Mouse (Mus musculus) hindbrain, embryonic 15.5 days (tissue): ENCODE measurements around the gene Ntn4. TPM values are rescaled to one million over a fixed set of nuclear protein-coding genes. Genes with fewer than 3 reads are reported as not detected.

Experiments
- ATAC-seq: fragments of 200-750 bp; cut with Nextera tagmentation; 2 replicates; pipeline ENCODE4 v1.8.0; 2017; ENCODE audit warnings: low read depth, moderate number of reproducible peaks, moderate TSS enrichment; ENCODE audit not compliant: low FRiP score
- H3K27ac ChIP-seq: fragments of 300-500 bp; sonication (generic); replicated peaks from 2 replicates; pipeline ENCODE4 v1.5.1; 2015; ENCODE audit warnings: mild to moderate bottlenecking, inconsistent platforms
- H3K27me3 ChIP-seq: fragments of 300-500 bp; sonication (generic); 2 replicates; pipeline ENCODE4 v1.6.1; 2015; ENCODE audit warnings: control low read depth, inconsistent platforms
- H3K36me3 ChIP-seq: fragments of 300-500 bp; sonication (generic); 2 replicates; pipeline ENCODE4 v1.6.1; 2015; ENCODE audit warnings: control low read depth, inconsistent platforms
- H3K4me1 ChIP-seq: fragments of 300-500 bp; sonication (generic); replicated peaks from 2 replicates; pipeline ENCODE4 v1.6.1; 2015; ENCODE audit warnings: control low read depth, inconsistent platforms
- H3K4me2 ChIP-seq: fragments of 300-500 bp; sonication (generic); 2 replicates; pipeline ENCODE4 v1.6.1; 2015; ENCODE audit warnings: moderate library complexity, mild to moderate bottlenecking, inconsistent platforms
- H3K4me3 ChIP-seq: fragments of 300-500 bp; sonication (generic); 2 replicates; pipeline ENCODE4 v1.5.1; 2015; ENCODE audit warnings: mild to moderate bottlenecking, inconsistent platforms
- H3K9ac ChIP-seq: fragments of 300-500 bp; sonication (generic); 2 replicates; pipeline ENCODE4 v1.6.1; 2015; ENCODE audit warnings: inconsistent platforms
- H3K9me3 ChIP-seq: fragments of 300-500 bp; sonication (generic); 2 replicates; pipeline ENCODE4 v1.6.1; 2016; ENCODE audit warnings: control low read depth, inconsistent platforms
- WGBS: fragments of 180-500 bp; shearing (Covaris S2); methylation state at CpG from one replicate; pipeline ENCODE4 v1.1.7; 2015; 5-methylcytosine and 5-hydroxymethylcytosine counted together
- polyA plus RNA-seq: library from polyadenylated mRNA; unstranded; fragments of >200 nt; fragmentation: Nextera tagmentation; extraction: Ambion mirVana; gene quantifications from 2 replicates; pipeline ENCODE4 v1.2.1, GENCODE M21; 2015

The Ntn4 gene
- polyA plus RNA-seq, 1 experiment from 2014 or later: 0.97 TPM

DNA sequence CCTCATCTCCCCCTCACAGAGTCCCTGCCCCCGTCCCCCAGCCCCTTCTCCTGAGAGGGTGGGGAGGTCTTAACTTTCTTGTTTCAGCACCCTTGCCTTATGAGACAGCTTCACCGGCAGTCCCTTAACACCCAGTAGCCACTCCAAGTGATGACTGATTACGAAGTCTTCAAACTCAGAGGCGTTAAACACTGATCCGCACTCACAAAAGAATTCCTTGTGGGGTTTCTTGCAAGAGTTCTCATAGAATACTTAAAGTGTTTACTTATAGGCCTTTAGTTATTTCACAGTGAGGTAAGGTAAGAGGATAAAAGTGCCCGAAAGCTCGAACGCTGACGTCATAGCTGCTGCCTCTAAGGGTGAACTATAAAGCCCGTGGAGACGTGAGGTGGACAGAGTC lies 50.9 kb downstream of the Ntn4 start:
- no peak overlapping the region for H3K4me3 ChIP-seq
- no peak overlapping the region for H3K27ac ChIP-seq
- no peak overlapping the region for H3K4me2 ChIP-seq
- H3K27me3 ChIP-seq: no peaks in the 10 kb centered on the region
- H3K4me1 ChIP-seq: no peaks in the 10 kb centered on the region; the same call in 1 of the 2 replicates
- 65% methylated on average over 11 of the region's 11 CpGs for WGBS
- no peak for ATAC-seq
- no peaks in the 10 kb centered on the region for H3K36me3 ChIP-seq
- no peaks in the 10 kb centered on the region for H3K9me3 ChIP-seq
- H3K9ac ChIP-seq: no peak overlapping the region

DNA sequence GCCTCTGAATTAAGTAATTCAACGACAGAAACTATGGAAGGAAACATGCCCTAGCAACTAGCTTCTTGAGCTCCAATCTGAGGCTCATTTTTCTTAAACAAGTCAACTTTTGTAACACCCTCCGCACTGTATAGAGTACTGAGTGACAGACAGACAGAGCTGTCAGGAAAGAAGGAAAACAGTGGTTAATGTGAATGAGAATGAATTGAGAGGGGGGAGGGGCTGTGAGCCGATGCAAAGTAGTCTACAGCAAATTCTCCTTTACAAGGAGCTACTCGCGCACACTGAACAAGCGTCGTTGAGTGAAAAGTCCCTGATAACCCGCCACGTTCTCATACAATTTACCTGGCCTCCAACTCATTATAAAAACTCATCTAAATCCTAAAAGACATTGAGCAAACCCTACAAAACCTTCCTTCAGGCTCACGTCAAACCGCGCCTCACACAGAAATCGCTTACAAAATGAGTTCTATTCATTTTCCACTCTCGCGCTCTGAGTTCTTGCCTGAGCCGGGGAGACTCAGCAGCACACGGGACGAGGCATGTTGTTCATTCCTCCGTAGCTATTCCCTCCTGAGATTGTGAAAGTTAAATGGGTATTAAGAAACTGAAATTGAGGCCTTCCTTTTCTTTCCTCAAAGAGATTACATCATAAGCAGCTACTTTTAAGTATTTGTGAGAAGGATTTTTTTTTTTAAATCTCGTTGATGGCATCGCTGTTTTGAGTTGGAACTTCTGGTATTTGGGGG lies 54.7 kb downstream of the Ntn4 start:
- no peak for ATAC-seq
- WGBS: 44% methylated on average over 21 of the region's 21 CpGs
- Histone ChIP-seq H3K9ac (no peak overlapping the region), H3K9me3 (no peaks in the 10 kb centered on the region), H3K27ac (no peak overlapping the region), H3K4me1 (no peaks in the 10 kb centered on the region; the same call in 1 of the 2 replicates), H3K4me2 (peak overlapping the region; percentile 31; the same call in 1 of the 2 replicates), H3K4me3 (no peak overlapping the region), H3K36me3 (no peaks in the 10 kb centered on the region), H3K27me3 (no peaks in the 10 kb centered on the region)

DNA sequence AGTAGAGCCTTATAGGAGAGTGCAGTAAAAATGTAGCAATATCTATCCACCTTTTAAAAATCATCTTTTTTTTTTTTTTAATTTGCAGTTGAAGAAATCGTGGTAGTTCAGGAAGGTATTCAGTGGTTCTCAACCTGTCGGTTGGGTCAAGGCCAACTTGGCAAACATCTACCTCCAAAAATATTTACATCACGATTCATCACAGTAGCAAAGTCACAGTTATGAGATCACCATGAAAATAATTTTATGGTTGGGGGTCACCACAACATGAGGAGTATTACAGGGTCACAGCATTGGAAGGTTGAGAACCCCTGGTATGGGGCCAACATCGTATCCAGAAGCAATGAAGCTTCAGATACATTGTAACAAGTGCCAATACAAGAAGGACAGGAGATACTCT lies 55.5 kb downstream of the Ntn4 start:
- Histone ChIP-seq H3K4me2 (no peak overlapping the region), H3K9me3 (no peaks in the 10 kb centered on the region), H3K27me3 (no peaks in the 10 kb centered on the region), H3K36me3 (no peaks in the 10 kb centered on the region), H3K4me3 (no peak overlapping the region), H3K27ac (no peak overlapping the region), H3K9ac (no peak overlapping the region), H3K4me1 (no peaks in the 10 kb centered on the region; the same call in 1 of the 2 replicates)
- WGBS: 88% methylated on average over 4 of the region's 4 CpGs
- ATAC-seq: no peak

- no peaks in the 10 kb centered on the region for H3K27me3 ChIP-seq
- no peaks in the 10 kb centered on the region for H3K9me3 ChIP-seq
- WGBS: 90% methylated on average over 10 of the region's 10 CpGs
- H3K4me3 ChIP-seq: no peak overlapping the region
- ATAC-seq: no peak
- no peak overlapping the region for H3K27ac ChIP-seq
- no peaks in the 10 kb centered on the region for H3K36me3 ChIP-seq
- no peaks in the 10 kb centered on the region; the same call in 1 of the 2 replicates for H3K4me1 ChIP-seq
- H3K4me2 ChIP-seq: no peak overlapping the region
- no peak overlapping the region for H3K9ac ChIP-seq
These were observed 57.5 kb downstream of the Ntn4 start for GRCm38 (mm10) chr10:93697866-93698483.

GRCm38 (mm10) chr10:93699689-93700478 lies 59.4 kb downstream of the Ntn4 start:
- 69% methylated on average over 10 of the region's 10 CpGs for WGBS
- no peak overlapping the region for H3K9ac ChIP-seq
- no peaks in the 10 kb centered on the region for H3K27me3 ChIP-seq
- no peak overlapping the region for H3K4me3 ChIP-seq
- H3K9me3 ChIP-seq: no peaks in the 10 kb centered on the region
- H3K4me2 ChIP-seq: peak overlapping the region; percentile 23; the same call in 1 of the 2 replicates
- no peak overlapping the region for H3K27ac ChIP-seq
- H3K4me1 ChIP-seq: no peaks in the 10 kb centered on the region; the same call in 1 of the 2 replicates
- no peak for ATAC-seq
- H3K36me3 ChIP-seq: no peaks in the 10 kb centered on the region

DNA sequence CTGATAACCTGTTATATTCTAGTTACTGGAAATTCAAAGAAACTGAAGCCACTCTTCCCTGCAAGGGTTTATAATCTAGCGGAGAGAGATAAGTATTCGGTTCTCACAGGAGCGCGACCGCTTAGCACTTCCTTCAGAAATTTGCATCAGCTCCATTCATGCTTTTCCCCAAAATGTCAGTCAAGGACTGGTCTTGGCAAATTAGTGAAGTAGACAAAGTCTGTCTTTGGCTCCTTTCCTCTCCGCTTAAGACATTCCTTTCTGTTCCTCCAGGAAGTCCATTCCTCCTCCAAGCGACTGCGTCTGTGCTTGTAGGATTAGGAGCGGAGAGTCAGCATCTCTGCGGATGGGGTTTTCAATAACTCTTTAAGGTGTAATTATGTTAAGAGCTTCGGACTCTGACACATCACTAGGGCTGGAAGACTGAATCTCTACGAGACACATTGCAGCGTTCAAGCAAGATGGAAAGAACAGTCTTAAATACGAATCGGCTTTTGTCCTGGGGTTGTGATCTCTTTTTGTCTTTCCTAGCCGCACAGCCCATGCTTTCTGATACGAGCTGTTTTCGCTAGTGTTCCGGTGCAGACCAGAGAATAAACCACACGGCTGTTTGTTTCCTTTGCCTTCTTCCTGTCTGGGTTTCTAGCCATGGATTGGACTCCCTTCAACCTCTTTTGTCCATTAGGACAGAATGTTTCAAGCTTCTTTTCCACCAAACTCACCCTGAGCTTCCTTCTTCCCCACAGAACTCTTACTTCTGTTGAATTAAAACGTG lies 60.3 kb downstream of the Ntn4 start:
- no peak overlapping the region for H3K27ac ChIP-seq
- no peak overlapping the region for H3K4me3 ChIP-seq
- H3K9me3 ChIP-seq: no peaks in the 10 kb centered on the region
- no peaks in the 10 kb centered on the region for H3K4me1 ChIP-seq
- 66% methylated on average over 21 of the region's 21 CpGs for WGBS
- ATAC-seq: no peak
- H3K36me3 ChIP-seq: no peaks in the 10 kb centered on the region
- peak overlapping the region; percentile 23 for H3K4me2 ChIP-seq
- H3K9ac ChIP-seq: no peak overlapping the region
- no peaks in the 10 kb centered on the region for H3K27me3 ChIP-seq

- WGBS: 89% methylated on average over 4 of the region's 4 CpGs
- no peaks in the 10 kb centered on the region for H3K27me3 ChIP-seq
- no peaks in the 10 kb centered on the region for H3K4me1 ChIP-seq
- no peak for ATAC-seq
- no peak overlapping the region for H3K4me2 ChIP-seq
- no peaks in the 10 kb centered on the region for H3K36me3 ChIP-seq
- no peak overlapping the region for H3K4me3 ChIP-seq
- H3K9ac ChIP-seq: no peak overlapping the region
- H3K9me3 ChIP-seq: no peaks in the 10 kb centered on the region
- no peak overlapping the region for H3K27ac ChIP-seq
These were observed 63.5 kb downstream of the Ntn4 start for GRCm38 (mm10) chr10:93703946-93704345.

DNA sequence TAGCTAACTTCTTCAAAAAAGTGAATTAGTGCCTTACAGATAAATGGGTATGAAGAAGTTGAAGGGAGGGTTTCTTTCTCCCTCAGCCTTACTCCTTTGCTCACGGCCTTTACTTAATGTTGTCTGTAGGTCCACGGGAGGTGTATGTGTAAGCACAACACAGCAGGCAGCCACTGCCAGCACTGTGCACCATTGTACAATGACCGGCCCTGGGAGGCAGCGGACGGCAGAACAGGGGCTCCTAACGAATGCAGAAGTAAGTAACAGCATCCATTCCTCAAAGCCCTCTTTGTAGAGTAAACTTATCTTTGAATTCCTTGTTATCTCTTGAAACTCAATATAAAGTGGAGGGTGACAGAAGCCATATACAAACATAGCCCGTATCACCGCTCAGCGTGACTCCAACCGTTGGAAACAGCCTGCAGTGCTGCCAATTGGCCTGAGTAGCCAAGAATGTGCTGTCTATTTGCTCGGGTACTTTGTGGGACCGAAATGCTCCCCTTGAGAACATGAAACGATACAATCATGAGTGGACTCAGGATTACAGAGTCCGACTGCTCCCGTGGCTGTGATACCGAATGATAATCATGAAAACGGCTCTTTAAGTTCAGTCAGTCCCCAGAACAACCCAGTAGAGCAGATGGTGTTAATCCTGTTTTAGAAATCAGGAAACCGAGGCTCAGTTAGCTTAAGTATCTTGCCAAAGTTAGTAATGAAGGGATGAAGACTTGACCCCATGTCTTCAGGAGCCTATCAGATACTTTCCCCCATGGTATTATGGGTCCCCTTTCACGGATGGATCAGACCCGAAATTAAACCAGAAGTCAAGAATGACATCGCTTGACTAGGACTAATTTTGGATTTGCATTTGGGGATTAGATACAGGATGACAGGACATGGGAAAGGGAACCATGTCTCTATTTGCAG lies 66.9 kb downstream of the Ntn4 start:
- Histone ChIP-seq H3K9me3 (no peaks in the 10 kb centered on the region), H3K9ac (no peak overlapping the region), H3K4me3 (no peak overlapping the region), H3K27me3 (no peaks in the 10 kb centered on the region), H3K27ac (no peak overlapping the region), H3K36me3 (peaks cover 17% of the 10 kb centered on the region), H3K4me1 (no peaks in the 10 kb centered on the region), H3K4me2 (no peak overlapping the region)
- WGBS: 67% methylated on average over 21 of the region's 21 CpGs
- no peak for ATAC-seq

GRCm38 (mm10) chr10:93708076-93708473 lies 67.6 kb downstream of the Ntn4 start:
- H3K36me3 ChIP-seq: peaks cover 17% of the 10 kb centered on the region
- no peaks in the 10 kb centered on the region for H3K27me3 ChIP-seq
- no peak overlapping the region for H3K4me3 ChIP-seq
- H3K9me3 ChIP-seq: no peaks in the 10 kb centered on the region
- H3K4me1 ChIP-seq: no peaks in the 10 kb centered on the region
- no peak for ATAC-seq
- 89% methylated on average over 6 of the region's 6 CpGs for WGBS
- no peak overlapping the region for H3K4me2 ChIP-seq
- H3K27ac ChIP-seq: no peak overlapping the region
- H3K9ac ChIP-seq: no peak overlapping the region

- Histone ChIP-seq H3K9ac (no peak overlapping the region), H3K4me1 (no peaks in the 10 kb centered on the region), H3K27me3 (no peaks in the 10 kb centered on the region), H3K4me3 (no peak overlapping the region), H3K4me2 (no peak overlapping the region), H3K27ac (no peak overlapping the region), H3K9me3 (no peaks in the 10 kb centered on the region), H3K36me3 (peaks cover 17% of the 10 kb centered on the region)
- WGBS: 88% methylated on average over 5 of the region's 5 CpGs
- ATAC-seq: no peak
These were observed 68.0 kb downstream of the Ntn4 start for GRCm38 (mm10) chr10:93708515-93708914.

DNA sequence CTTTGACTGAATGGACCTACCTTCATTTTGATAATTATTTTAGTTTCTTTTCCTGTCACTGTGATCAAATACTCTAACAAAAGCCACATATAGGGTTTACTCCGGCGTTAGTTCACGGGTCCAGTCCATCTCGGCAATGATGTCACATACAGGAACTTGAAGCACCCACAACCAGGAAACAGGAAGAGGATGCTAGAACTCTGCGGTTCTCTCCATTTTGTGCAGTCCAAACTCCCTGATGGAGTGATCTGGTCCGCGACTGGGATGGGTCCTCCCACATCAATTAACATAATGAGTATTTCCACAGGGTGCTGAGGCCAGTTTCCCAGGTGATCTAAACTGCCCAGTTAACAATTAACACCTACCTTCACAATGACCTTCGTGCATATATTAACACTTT lies 69.1 kb downstream of the Ntn4 start:
- ATAC-seq: no peak
- Histone ChIP-seq H3K9me3 (no peaks in the 10 kb centered on the region), H3K36me3 (peaks cover 17% of the 10 kb centered on the region), H3K4me3 (no peak overlapping the region), H3K4me2 (no peak overlapping the region), H3K9ac (no peak overlapping the region), H3K4me1 (no peaks in the 10 kb centered on the region), H3K27me3 (no peaks in the 10 kb centered on the region), H3K27ac (no peak overlapping the region)
- WGBS: 87% methylated on average over 8 of the region's 8 CpGs
